Mouse (Mus musculus): ENCODE results near the gene N4bp2.
"Not testable (repeated sequence)": the region's sequence is repeated elsewhere in the genome, so short reads cannot be mapped to it uniquely, and the experiment has no call there.

N4bp2 gene

GRCm38 (mm10) chr5:65764786-65765634, 1.7 kb downstream of the N4bp2 start:
- DNase-seq (ENCODE audit: low spot score), result peak; percentile 96

- no peak for DNase-seq (ENCODE audit: low spot score)
These were observed 2.3 kb downstream of the N4bp2 start for GRCm38 (mm10) chr5:65765635-65765911.

- no peak for DNase-seq (ENCODE audit: low spot score)
These were observed 4.7 kb downstream of the N4bp2 start for GRCm38 (mm10) chr5:65768007-65768406.

- DNase-seq (ENCODE audit: low spot score), result no peak
These were observed 6.7 kb downstream of the N4bp2 start for GRCm38 (mm10) chr5:65770065-65770464.

- DNase-seq (ENCODE audit: low spot score), result peak; percentile 67
These were observed 7.2 kb downstream of the N4bp2 start for GRCm38 (mm10) chr5:65770493-65770892.

GRCm38 (mm10) chr5:65773957-65774356, 10.6 kb downstream of the N4bp2 start:
- DNase-seq (ENCODE audit: low spot score), result not testable (repeated sequence)

GRCm38 (mm10) chr5:65776166-65776565, 12.8 kb downstream of the N4bp2 start:
- no peak for DNase-seq (ENCODE audit: low spot score)

- DNase-seq (ENCODE audit: low spot score), result no peak
These were observed 13.6 kb downstream of the N4bp2 start for GRCm38 (mm10) chr5:65776907-65777306.

GRCm38 (mm10) chr5:65778986-65779385, 15.7 kb downstream of the N4bp2 start:
- not testable (repeated sequence) for DNase-seq (ENCODE audit: low spot score)

- DNase-seq (ENCODE audit: low spot score), result no peak
These were observed 16.2 kb downstream of the N4bp2 start for GRCm38 (mm10) chr5:65779401-65780063.

- no peak for DNase-seq (ENCODE audit: low spot score)
These were observed 17.9 kb downstream of the N4bp2 start for GRCm38 (mm10) chr5:65781147-65781715.

- no peak for DNase-seq (ENCODE audit: low spot score)
These were observed 18.7 kb downstream of the N4bp2 start for GRCm38 (mm10) chr5:65781769-65782715.

GRCm38 (mm10) chr5:65790604-65791225, 27.4 kb downstream of the N4bp2 start:
- DNase-seq (ENCODE audit: low spot score), result no peak

- no peak for DNase-seq (ENCODE audit: low spot score)
These were observed 30.9 kb downstream of the N4bp2 start for GRCm38 (mm10) chr5:65794202-65794601.

- no peak for DNase-seq (ENCODE audit: low spot score)
These were observed 31.4 kb downstream of the N4bp2 start for GRCm38 (mm10) chr5:65794702-65795101.

GRCm38 (mm10) chr5:65795293-65795993, 32.1 kb downstream of the N4bp2 start:
- DNase-seq (ENCODE audit: low spot score), result no peak

- no peak for DNase-seq (ENCODE audit: low spot score)
These were observed 32.6 kb downstream of the N4bp2 start for GRCm38 (mm10) chr5:65795994-65796298.

GRCm38 (mm10) chr5:65823601-65824133, 60.3 kb downstream of the N4bp2 start:
- peak; percentile 52 for DNase-seq (ENCODE audit: low spot score)

- DNase-seq (ENCODE audit: low spot score), result no peak
These were observed 63.2 kb downstream of the N4bp2 start for GRCm38 (mm10) chr5:65826476-65826875.

- no peak for DNase-seq (ENCODE audit: low spot score)
These were observed 63.8 kb downstream of the N4bp2 start for GRCm38 (mm10) chr5:65827102-65827501.

- DNase-seq (ENCODE audit: low spot score), result no peak
These were observed 64.9 kb downstream of the N4bp2 start for GRCm38 (mm10) chr5:65828261-65828660.

All from lung, postnatal 25 days (tissue).